Comparison of ENCODE assay signal across 22 mouse cellular contexts in genomic region chr10:102892373-102892772, GRCm38 (mm10).
A peak's percentile ranks its signal among the peaks of the same experiment; 100 is the strongest.
DNase-seq lines count a peak whose midpoint lies in the region; ATAC-seq and TF ChIP-seq lines count a peak whose summit lies in the region.
"Had no signal": no experiment of that assay in that cellular context is flagged by ENCODE, and none has a peak within 500 bp of the region (broad histone marks: within the 10 kb centered on the region; RNA-seq: fewer than 3 reads in every experiment).

No protein-coding gene starts in this region.

- no peak overlapping the region for H3K4me2 ChIP-seq in forebrain, embryonic 13.5 days
- H3K4me2 ChIP-seq: heart, embryonic 13.5 days; hindbrain, embryonic 14.5 days had no signal

- peak; percentile 69 for ATAC-seq in forebrain, embryonic 13.5 days
- ATAC-seq: activated CD4-positive, CD25-positive, alpha-beta regulatory T cell, adult 4 months; hindbrain, postnatal 0 days; inflammation-experienced regulatory T-cells, adult 6 months; intestine, embryonic 16.5 days had no signal

- no peaks in the 10 kb centered on the region for H3K9me3 ChIP-seq in forebrain, embryonic 13.5 days (replicated peaks)
- H3K9me3 ChIP-seq in forebrain, embryonic 10.5 days, result no peaks in the 10 kb centered on the region
- H3K9me3 ChIP-seq: heart, embryonic 10.5 days; heart, embryonic 13.5 days had no signal

- 0 out of 2 replicates have a peak, but pooled peaks cover 2% of the 10 kb centered on the region for H3K27me3 ChIP-seq in forebrain, embryonic 13.5 days
- H3K27me3 ChIP-seq in forebrain, embryonic 10.5 days (ENCODE audit: poor library complexity, severe bottlenecking), result peaks cover 10% of the 10 kb centered on the region; the same call in 1 of the 2 replicates
- H3K27me3 ChIP-seq: heart, embryonic 13.5 days had no signal

- H3K4me1 ChIP-seq in forebrain, embryonic 13.5 days, result peaks cover 10% of the 10 kb centered on the region
- H3K4me1 ChIP-seq in forebrain, embryonic 10.5 days, result peaks cover 13% of the 10 kb centered on the region
- H3K4me1 ChIP-seq: heart, embryonic 10.5 days had no signal

- 78% methylated on average over 3 of the region's 3 CpGs for WGBS in forebrain, embryonic 13.5 days
- WGBS in forebrain, embryonic 10.5 days, result 89% methylated on average over 3 of the region's 3 CpGs

- H3K27ac ChIP-seq in forebrain, embryonic 13.5 days, result no peak overlapping the region
- no peak overlapping the region for H3K27ac ChIP-seq in forebrain, embryonic 10.5 days
- H3K27ac ChIP-seq: heart, adult 2 months; heart, embryonic 10.5 days; heart, embryonic 13.5 days; hindbrain, embryonic 14.5 days; hindbrain, postnatal 0 days had no signal

- no peak overlapping the region for H3K4me3 ChIP-seq in forebrain, embryonic 13.5 days
- H3K4me3 ChIP-seq in forebrain, embryonic 10.5 days, result no peak overlapping the region
- H3K4me3 ChIP-seq: heart, adult 2 months; heart, embryonic 10.5 days; heart, embryonic 13.5 days had no signal

- no peak for TF ChIP-seq POLR2A in brain, embryonic 14.5 days (IDR thresholded peaks at IDR 0.05; ENCODE audit: borderline replicate concordance, extremely low read depth, insufficient read depth, insufficient read length, poor library complexity, severe bottlenecking)

- no peaks in the 10 kb centered on the region for H3K36me3 ChIP-seq in forebrain, embryonic 13.5 days (ENCODE audit: poor library complexity, severe bottlenecking)
- no peaks in the 10 kb centered on the region for H3K36me3 ChIP-seq in forebrain, embryonic 10.5 days (replicated peaks)
- H3K36me3 ChIP-seq: heart, embryonic 10.5 days; heart, embryonic 13.5 days had no signal

- H3K9ac ChIP-seq in forebrain, embryonic 13.5 days, result no peak overlapping the region
- H3K9ac ChIP-seq: heart, embryonic 13.5 days; hindbrain, embryonic 14.5 days had no signal

- DNase-seq in forebrain, embryonic 10.5 days (ENCODE audit: extremely low spot score, low spot score), result no peak
- peak; percentile 3 for DNase-seq in layer of hippocampus, adult 11-12 months (ENCODE audit: low spot score)
- no peak for DNase-seq in layer of hippocampus, postnatal 36 days
- peak; percentile 82 for DNase-seq in brain, embryonic 14.5 days (ENCODE audit: low read depth)
- no peak for DNase-seq in spleen, postnatal 14 days (ENCODE audit: low spot score in 2 of 2)
- DNase-seq: adrenal gland, adult 8-10 months; adrenal gland, postnatal 25 days; cerebellum, adult 18-20 months; cerebellum, adult 9-10 months; cerebellum, postnatal 14 days; gastrocnemius, postnatal 25 days; heart, adult 2 months; heart, postnatal 14 days; heart, postnatal 4 days had no signal

- TF ChIP-seq CTCF in brain, embryonic 14.5 days (IDR thresholded peaks at IDR 0.05; ENCODE audit: borderline replicate concordance, extremely low read depth, insufficient read depth, insufficient read length), result no peak

Comparison
In these comparisons a context has a peak if more than half of its experiments do, and no peak if none do; other contexts are left out.
1. DNase-seq: peak in layer of hippocampus, adult 11-12 months (single experiment) and brain, embryonic 14.5 days (single experiment); none in forebrain, embryonic 10.5 days (single experiment), layer of hippocampus, postnatal 36 days (0 of 2) and spleen, postnatal 14 days (0 of 2).